Mouse (Mus musculus) limb, embryonic 13.5 days (tissue): ENCODE measurements around the gene Stat6. TPM values are rescaled to one million over a fixed set of nuclear protein-coding genes. Genes with fewer than 3 reads are reported as not detected.

Source experiments
- ATAC-seq: fragments of 200-750 bp; cut with Nextera tagmentation; 2 replicates; pipeline ENCODE4 v1.8.0; 2017; ENCODE audit warnings: low read depth, moderate number of reproducible peaks, moderate TSS enrichment; ENCODE audit not compliant: low FRiP score
- H3K27ac ChIP-seq: fragments of 300-500 bp; sonication (generic); 2 replicates; pipeline ENCODE4 v1.5.1; 2015; ENCODE audit warnings: inconsistent platforms, mild to moderate bottlenecking, moderate library complexity
- H3K27me3 ChIP-seq: fragments of 300-500 bp; sonication (generic); 2 replicates; pipeline ENCODE4 v1.6.1; 2015; ENCODE audit warnings: mild to moderate bottlenecking, inconsistent platforms
- H3K36me3 ChIP-seq: fragments of 300-500 bp; sonication (generic); 2 replicates; pipeline ENCODE4 v1.6.1; 2015; ENCODE audit warnings: inconsistent platforms, mild to moderate bottlenecking, moderate library complexity
- H3K4me1 ChIP-seq: fragments of 300-500 bp; sonication (generic); 2 replicates; pipeline ENCODE4 v1.6.1; 2015; ENCODE audit warnings: inconsistent platforms
- H3K4me2 ChIP-seq: fragments of 300-500 bp; sonication (generic); replicated peaks from 2 replicates; pipeline ENCODE4 v1.6.1; 2015; ENCODE audit warnings: inconsistent platforms, mild to moderate bottlenecking, moderate library complexity
- H3K4me3 ChIP-seq: fragments of 300-500 bp; sonication (generic); 2 replicates; pipeline ENCODE4 v1.5.1; 2015; ENCODE audit warnings: moderate library complexity, mild to moderate bottlenecking, inconsistent platforms
- H3K9ac ChIP-seq: fragments of 300-500 bp; sonication (generic); 2 replicates; pipeline ENCODE4 v1.6.1; 2015; ENCODE audit warnings: mild to moderate bottlenecking, inconsistent platforms
- H3K9me3 ChIP-seq: fragments of 300-500 bp; sonication (generic); 2 replicates; pipeline ENCODE4 v1.6.1; 2016; ENCODE audit warnings: inconsistent platforms
- WGBS: fragments of 180-500 bp; shearing (Covaris S2); methylation state at CpG from one replicate; pipeline ENCODE4 v1.1.7; 2015; 5-methylcytosine and 5-hydroxymethylcytosine counted together
- polyA plus RNA-seq: library from polyadenylated mRNA; unstranded; fragments of >200 nt; fragmentation: Nextera tagmentation; extraction: Ambion mirVana; gene quantifications from 2 replicates; pipeline ENCODE4 v1.2.1, GENCODE M21; 2015

The Stat6 gene
- polyA plus RNA-seq, 1 experiment from 2014 or later = 14.3 TPM

DNA sequence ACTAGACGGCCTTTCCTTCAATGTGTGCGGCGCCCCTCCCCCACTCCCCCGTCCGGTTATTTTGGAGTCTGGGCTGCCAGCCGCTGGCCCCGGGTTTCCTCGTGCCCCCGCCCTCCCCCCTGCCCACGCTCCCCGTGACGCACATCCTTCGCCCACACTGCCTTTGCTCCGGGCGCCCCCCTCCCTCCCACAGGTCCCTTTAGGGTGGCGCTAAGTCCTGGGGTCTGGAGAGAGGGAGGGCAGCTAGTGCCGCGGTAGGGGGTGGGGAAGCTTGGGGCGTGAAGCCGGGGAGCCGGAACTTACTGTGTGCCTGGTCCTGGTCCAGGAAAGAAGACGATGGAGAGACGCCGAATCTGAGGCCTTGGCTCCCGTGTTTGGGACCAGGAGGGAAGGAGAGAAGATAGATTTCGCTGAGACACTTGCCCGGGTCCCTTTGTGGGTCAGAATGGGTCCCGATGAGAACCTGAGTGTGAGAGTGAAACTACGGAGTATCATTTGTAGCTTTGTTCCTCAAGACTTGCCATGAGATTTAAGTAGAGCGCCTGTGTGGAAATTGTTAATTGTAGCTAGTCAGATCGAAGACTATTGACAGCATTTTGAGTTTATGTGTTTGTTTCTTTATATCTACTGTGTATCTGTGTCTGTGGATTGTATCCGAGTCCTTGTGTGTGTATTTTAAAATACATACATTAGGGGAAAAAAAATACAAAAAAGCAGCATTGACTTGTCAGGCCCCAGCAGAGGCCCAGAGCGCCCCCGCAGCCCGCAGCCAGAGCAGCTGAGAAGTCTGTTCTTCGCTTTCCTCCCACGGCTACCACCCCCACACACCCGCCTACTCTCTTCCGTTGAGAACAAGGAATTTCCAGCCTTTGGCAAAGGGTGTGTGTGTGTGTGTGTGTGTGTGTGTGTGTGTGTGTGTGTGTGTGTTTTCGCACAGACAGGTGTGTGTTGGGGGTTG, 25.6 kb downstream of the Stat6 start, which contains the start of gene Nab2:
Gene Nab2, minus strand, starts transcription at position 476 of the 958 bp plus-strand sequence.
- peak within 1 kb of the TSS; percentile 100 for H3K27ac ChIP-seq
- WGBS = 1% methylated on average over 40 of the region's 40 CpGs
- peak; percentile 33 for ATAC-seq
- H3K9ac ChIP-seq = peak within 1 kb of the TSS; percentile 94
- H3K4me1 ChIP-seq = peaks cover 41% of the 10 kb centered on the region
- H3K36me3 ChIP-seq = peaks cover 16% of the 10 kb centered on the region
- H3K4me3 ChIP-seq = peak within 1 kb of the TSS; percentile 86
- H3K27me3 ChIP-seq = no peaks in the 10 kb centered on the region
- H3K4me2 ChIP-seq = peak within 1 kb of the TSS; percentile 94
- no peaks in the 10 kb centered on the region for H3K9me3 ChIP-seq

DNA sequence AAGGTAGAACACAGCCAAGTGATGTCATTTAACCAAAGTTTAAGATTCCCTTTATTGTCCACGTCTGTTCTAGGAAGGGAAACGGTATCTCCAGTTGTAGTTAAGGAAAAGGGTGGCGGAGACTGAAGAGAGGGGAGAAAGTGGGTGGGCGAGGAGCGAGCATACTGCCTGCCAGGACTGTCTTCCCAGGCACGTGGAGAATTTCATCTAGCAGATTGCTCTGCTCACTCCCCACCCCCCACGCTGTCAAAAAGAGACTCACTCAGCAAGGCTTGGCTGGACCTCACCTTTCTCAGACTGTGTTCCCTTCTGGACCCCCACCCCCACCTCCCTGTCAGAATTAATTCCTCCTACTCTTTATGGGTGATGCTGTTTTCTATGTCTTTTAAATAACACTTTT, 26.4 kb downstream of the Stat6 start:
- WGBS = 5% methylated on average over 7 of the region's 7 CpGs
- Histone ChIP-seq H3K4me1 (peaks cover 33% of the 10 kb centered on the region), H3K9ac (peak overlapping the region; percentile 45; the same call in 1 of the 2 replicates), H3K27me3 (no peaks in the 10 kb centered on the region), H3K4me3 (peak overlapping the region; percentile 86), H3K27ac (peak overlapping the region; percentile 100), H3K9me3 (no peaks in the 10 kb centered on the region), H3K4me2 (peak overlapping the region; percentile 94), H3K36me3 (peaks cover 8% of the 10 kb centered on the region)
- no peak for ATAC-seq

DNA sequence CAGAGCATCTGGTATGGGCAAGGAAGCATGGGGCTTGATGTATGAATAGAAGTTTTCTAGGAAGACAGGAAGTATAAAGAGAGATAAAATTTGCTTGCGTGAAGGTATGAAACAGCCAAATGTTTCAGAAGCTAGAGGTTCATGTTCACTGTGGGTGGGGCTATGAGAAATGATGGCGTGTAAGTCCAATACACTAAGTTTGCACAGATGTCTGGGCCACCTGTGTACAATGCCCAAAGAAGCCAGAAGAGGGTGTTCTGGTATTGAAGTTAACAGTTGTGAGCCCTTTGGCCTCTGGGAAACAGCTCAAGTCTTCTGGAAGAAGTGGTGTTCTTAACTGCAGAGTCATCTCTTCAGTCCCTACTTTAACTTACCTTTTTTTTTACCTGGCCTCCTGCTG, 27.4 kb downstream of the Stat6 start:
- Histone ChIP-seq H3K36me3 (no peaks in the 10 kb centered on the region), H3K9me3 (no peaks in the 10 kb centered on the region), H3K27me3 (no peaks in the 10 kb centered on the region), H3K4me3 (no peak overlapping the region), H3K4me2 (no peak overlapping the region), H3K27ac (no peak overlapping the region), H3K4me1 (peaks cover 23% of the 10 kb centered on the region), H3K9ac (no peak overlapping the region)
- WGBS = 81% methylated on average over 2 of the region's 2 CpGs
- ATAC-seq = no peak

DNA sequence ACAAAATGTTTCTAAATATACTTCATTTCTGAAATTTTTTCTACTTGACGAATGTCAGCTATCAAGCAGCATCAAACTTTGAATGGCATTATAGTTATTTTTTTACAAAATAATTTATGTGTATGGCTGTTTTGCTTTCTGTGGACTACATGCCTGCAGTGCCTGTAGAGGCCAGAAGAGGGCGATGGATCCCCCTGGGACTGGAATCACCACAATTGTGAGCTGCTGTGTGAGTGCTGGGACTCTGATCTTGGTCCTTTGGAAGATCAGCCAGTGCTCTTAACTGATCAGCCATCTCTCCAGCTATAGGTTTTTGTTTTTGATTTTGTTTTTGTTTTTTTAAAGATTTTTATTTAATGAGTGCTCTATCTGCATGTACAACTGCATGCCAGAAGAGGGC, 28.5 kb downstream of the Stat6 start:
- Histone ChIP-seq H3K4me2 (no peak overlapping the region), H3K9ac (no peak overlapping the region), H3K9me3 (no peaks in the 10 kb centered on the region), H3K36me3 (no peaks in the 10 kb centered on the region), H3K4me3 (no peak overlapping the region), H3K27me3 (no peaks in the 10 kb centered on the region), H3K4me1 (peaks cover 17% of the 10 kb centered on the region), H3K27ac (no peak overlapping the region)
- ATAC-seq = no peak
- 48% methylated on average over 2 of the region's 2 CpGs for WGBS

DNA sequence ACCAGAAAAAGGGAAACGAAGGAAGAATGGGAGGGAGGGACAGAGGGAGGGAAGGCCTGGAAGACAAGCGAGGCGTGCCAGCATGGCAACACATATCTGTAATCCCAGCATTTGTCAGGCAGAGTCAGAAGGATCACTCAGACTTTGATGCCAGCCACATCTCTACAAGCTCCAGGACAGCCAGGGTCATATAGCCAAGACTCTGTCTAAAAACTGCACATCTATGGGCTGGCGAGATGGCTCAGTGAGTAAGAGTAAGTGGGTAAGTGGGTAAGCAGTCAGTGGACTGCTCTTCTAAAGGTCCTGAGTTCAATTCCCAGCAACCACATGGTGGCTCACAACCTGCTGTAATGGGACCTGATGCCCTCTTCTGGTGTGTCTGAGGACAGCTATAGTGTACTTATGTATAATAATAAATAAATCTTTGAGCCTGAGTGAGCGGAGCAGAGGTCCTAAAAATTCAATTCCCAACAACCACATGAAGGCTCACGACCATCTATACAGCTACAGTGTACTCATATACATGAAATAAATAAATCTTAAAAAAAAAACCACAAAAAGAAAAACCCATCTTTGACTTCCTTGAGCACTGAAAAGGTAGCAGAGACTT, 31.4 kb downstream of the Stat6 start:
- 89% methylated on average over 6 of the region's 6 CpGs for WGBS
- no peak overlapping the region for H3K4me3 ChIP-seq
- no peak overlapping the region for H3K4me2 ChIP-seq
- H3K9me3 ChIP-seq = no peaks in the 10 kb centered on the region
- H3K36me3 ChIP-seq = no peaks in the 10 kb centered on the region
- no peak overlapping the region for H3K9ac ChIP-seq
- H3K27me3 ChIP-seq = no peaks in the 10 kb centered on the region
- peaks cover 21% of the 10 kb centered on the region for H3K4me1 ChIP-seq
- H3K27ac ChIP-seq = no peak overlapping the region
- ATAC-seq = no peak

DNA sequence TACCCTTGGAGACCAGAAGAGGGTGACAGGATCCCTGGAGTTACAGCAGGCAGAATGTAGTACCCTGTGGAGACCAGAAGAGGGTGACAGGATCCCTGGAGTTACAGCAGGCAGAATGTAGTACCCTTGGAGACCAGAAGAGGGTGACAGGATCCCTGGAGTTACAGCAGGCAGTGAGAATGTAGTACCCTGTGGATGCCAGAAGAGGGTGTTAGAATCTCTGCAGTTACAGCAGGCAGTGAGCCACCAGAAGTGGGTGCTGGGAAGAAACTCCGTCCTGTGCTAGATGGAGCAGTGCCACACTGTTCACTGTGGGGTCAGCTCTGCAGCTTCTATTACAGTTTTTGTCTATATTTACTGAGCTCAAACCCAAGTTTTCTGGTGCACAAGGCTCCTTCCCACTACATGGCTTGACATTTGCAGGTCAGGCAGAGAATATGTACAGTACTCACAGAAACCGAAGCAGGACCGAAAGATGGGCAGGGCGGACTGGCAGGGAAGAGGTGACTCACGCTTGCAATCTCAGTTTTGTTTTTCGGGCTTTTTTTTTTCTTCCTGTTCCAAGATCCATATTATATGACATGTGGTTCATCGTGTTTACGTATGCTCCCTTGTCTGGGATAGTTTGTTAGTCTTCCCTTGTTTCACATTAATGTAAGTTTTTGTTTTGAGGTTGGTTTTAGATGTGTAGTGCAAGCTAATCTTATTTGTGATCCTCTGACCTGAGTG, 32.2 kb downstream of the Stat6 start:
- ATAC-seq = no peak
- WGBS = 85% methylated on average over 8 of the region's 8 CpGs

DNA sequence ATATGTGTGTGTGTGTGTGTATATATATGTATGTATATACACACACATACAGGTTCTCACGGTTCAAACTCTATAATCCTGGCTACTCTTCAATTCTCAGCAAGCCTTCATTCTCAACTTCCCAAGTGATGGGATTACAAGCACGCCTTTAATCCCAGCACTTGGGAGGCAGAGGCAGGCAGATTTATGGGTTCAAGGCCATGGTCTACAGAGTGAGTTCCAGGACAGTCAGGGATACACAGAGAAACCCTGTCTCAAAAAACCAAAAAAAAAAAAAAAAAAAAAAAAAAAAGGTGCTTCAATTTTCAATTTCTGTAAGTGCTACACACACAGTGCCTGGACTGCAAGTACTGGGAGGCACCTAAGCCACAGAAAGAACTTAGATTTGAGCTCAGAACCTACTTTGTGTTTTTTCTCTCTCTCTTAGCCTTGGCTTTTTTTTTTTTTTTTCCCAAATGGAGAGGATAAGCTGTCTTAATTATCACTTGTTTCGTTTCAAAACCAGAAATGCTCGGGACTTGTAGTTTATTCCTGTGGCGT, 33.1 kb downstream of the Stat6 start:
- H3K9me3 ChIP-seq = no peaks in the 10 kb centered on the region
- H3K36me3 ChIP-seq = no peaks in the 10 kb centered on the region
- no peaks in the 10 kb centered on the region for H3K27me3 ChIP-seq
- no peak for ATAC-seq
- peak overlapping the region; percentile 92 for H3K4me2 ChIP-seq
- H3K9ac ChIP-seq = peak overlapping the region; percentile 62
- peak overlapping the region; percentile 59; the same call in 1 of the 2 replicates for H3K27ac ChIP-seq
- H3K4me3 ChIP-seq = peak overlapping the region; percentile 84
- 52% methylated on average over 5 of the region's 5 CpGs for WGBS
- peaks cover 11% of the 10 kb centered on the region for H3K4me1 ChIP-seq

More for the DNA sequence above, 32.2 kb downstream of the Stat6 start:
- no peaks in the 10 kb centered on the region for H3K36me3 ChIP-seq
- H3K4me3 ChIP-seq = no peak overlapping the region
- H3K4me2 ChIP-seq = no peak overlapping the region
- H3K27ac ChIP-seq = no peak overlapping the region; the same call in 1 of the 2 replicates
- no peaks in the 10 kb centered on the region for H3K9me3 ChIP-seq
- H3K4me1 ChIP-seq = peaks cover 14% of the 10 kb centered on the region
- H3K9ac ChIP-seq = no peak overlapping the region
- no peaks in the 10 kb centered on the region for H3K27me3 ChIP-seq

DNA sequence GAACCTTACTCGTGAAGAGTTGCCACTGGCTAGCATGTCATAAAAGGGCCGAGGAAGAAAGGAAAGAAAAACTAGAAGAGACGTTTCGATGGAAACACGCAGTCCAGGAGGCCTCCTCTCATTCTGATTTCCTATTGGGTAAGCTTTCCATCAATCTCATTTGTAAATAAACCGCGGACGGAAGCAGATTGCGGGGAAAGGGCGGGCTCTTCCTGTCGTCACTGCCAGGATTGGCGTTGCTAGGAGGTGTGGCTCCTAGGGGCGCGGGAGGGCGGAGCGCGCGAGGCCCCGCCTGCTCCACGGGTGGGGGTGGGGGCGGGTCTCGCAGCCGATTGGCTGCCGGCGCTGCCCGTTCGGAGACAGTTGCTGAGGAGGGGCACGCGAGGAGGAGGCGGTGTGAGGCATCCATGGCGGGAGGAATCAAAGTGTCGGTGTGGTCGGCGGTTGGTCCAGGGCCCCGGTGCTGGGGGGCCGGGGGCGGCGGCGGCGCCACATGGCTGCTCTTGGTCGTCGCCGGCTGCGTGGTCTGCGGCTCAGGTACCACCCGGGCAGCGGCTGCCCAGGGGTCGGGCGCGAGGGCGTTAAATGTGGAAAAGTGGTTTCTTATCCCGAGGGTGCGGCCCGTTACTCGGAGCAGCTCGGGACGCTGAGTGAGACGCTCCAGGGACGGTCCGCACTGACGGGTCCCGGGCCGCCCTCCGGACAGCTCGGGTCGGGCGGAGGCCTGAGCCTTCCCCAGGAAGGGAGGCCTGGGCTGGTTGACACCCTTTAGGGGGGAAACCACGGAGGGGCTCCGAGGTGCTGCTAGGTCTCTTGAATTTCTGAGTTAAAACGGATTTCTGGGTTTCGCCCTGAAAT, 34.1 kb downstream of the Stat6 start:
- under 1% methylated on average over 65 of the region's 71 CpGs for WGBS
- Histone ChIP-seq H3K4me3 (peak overlapping the region; percentile 84), H3K9ac (peak overlapping the region; percentile 79)

DNA sequence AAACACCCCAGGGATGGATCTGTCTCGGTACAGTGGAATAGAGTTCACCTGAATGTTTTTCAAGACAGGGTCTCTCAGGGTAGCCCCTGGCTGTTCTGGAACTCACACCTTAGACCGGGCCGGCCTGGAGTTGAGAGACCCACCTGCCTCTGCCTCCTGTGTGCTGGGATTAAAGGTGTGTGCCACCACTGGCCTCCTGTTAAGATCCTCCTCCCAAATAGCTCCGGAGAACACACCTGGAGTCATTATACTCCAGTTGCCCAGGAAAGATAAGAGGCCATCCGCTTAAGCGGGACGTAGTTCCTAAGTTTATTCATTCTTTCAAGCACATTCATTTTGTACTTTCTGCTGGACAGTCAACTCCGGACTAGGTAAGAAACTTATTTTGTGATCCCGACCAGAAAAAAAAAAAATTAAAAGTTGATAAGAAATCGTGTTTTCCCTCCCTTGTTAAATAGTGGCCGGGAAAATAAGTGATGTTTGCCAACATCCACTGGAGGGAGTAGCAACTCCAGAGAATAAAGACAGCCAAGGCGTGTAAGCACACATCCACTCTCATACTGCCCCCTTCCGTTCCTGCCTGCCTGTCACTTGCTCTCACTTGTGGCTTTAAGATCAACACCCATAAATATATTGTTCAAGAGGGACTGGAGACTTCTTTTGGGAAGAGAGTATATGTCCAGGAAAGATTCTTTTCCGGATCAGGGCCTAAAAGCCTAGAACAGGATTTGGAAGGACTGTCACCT, 35.0 kb downstream of the Stat6 start:
- H3K9ac ChIP-seq = peak overlapping the region; percentile 79
- H3K4me3 ChIP-seq = peak overlapping the region; percentile 84
- no peaks in the 10 kb centered on the region for H3K9me3 ChIP-seq
- no peaks in the 10 kb centered on the region for H3K27me3 ChIP-seq
- H3K36me3 ChIP-seq = no peaks in the 10 kb centered on the region
- no peak for ATAC-seq
- WGBS = 9% methylated on average over 14 of the region's 14 CpGs
- H3K4me2 ChIP-seq = peak overlapping the region; percentile 92
- peaks cover 11% of the 10 kb centered on the region for H3K4me1 ChIP-seq
- peak overlapping the region; percentile 75 for H3K27ac ChIP-seq

More for the DNA sequence above, 34.1 kb downstream of the Stat6 start:
- H3K4me2 ChIP-seq = peak overlapping the region; percentile 92
- no peaks in the 10 kb centered on the region for H3K36me3 ChIP-seq
- no peaks in the 10 kb centered on the region for H3K27me3 ChIP-seq
- no peaks in the 10 kb centered on the region for H3K9me3 ChIP-seq
- ATAC-seq = peak; percentile 95
- H3K4me1 ChIP-seq = peaks cover 11% of the 10 kb centered on the region
- H3K27ac ChIP-seq = peak overlapping the region; percentile 75

DNA sequence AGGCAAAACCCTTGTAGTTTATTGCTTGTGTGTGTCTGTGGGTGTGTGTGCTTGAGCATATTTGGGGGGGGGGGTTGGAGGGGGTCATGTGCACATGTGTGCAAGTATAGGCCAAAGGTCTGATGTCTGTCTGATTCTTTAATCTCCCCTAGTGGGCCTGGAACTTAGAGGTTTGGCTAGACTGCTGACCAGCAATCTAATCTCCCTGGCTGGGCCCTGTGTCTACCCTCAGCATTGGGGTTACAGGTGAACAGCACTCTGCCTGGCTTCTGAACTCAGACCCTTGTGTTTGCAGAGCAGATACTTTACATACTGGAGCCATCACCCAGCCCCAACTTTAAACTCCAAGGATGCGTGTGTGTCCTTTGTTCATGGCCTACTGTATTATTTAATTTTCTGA, 36.4 kb downstream of the Stat6 start:
- Histone ChIP-seq H3K27ac (no peak overlapping the region), H3K9me3 (no peaks in the 10 kb centered on the region), H3K36me3 (no peaks in the 10 kb centered on the region), H3K4me3 (no peak overlapping the region), H3K4me1 (peaks cover 11% of the 10 kb centered on the region), H3K9ac (no peak overlapping the region), H3K4me2 (no peak overlapping the region), H3K27me3 (no peaks in the 10 kb centered on the region)
- 89% methylated on average over 1 of the region's 1 CpGs for WGBS
- no peak for ATAC-seq
